Mouse (Mus musculus): Measurements from ENCODE around the gene Akap13. TPM values are rescaled to one million over a fixed set of nuclear protein-coding genes. Genes with fewer than 3 reads are reported as not detected.

Akap13 gene
- polyA plus RNA-seq, 1 experiment from 2014 or later = 41.0 TPM

DNA sequence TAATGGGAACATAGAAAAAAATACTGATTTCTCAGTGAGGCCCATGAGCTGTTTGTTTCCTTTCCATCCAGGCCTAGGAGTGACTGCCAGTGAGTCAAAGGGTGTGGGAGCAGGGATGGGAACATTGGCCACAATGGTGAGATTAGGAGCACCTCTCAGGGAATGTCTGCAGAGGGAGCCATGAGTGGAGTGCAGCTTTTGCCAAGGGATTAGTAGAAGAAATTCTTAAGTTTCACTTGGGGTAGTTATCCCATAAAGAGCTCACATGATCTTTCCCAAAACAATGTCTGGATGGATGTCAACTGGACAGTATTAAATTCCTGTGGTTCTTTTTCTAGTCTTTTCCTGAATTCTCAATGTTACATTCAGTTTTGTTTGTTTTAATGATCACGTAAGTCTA is 227.6 kb downstream of the Akap13 start:
- Histone ChIP-seq H3K4me1 (ENCODE audit: control insufficient read depth, low read depth, low read length) (no peaks in the 10 kb centered on the region), H3K27ac (ENCODE audit: low read length) (no peak overlapping the region), H3K4me2 (ENCODE audit: low read depth, low read length) (no peak overlapping the region), H3K9ac (ENCODE audit: low read depth, low read length) (no peak overlapping the region), H3K27me3 (ENCODE audit: control insufficient read depth, insufficient read depth, low read depth, low read length) (no peaks in the 10 kb centered on the region), H3K4me3 (ENCODE audit: low read depth, low read length) (no peak overlapping the region), H3K36me3 (ENCODE audit: control insufficient read depth, insufficient read depth) (peaks cover 13% of the 10 kb centered on the region), H3K9me3 (replicated peaks; ENCODE audit: control insufficient read depth, low read length) (no peaks in the 10 kb centered on the region)
- ATAC-seq (ENCODE audit: low read depth) = no peak
- 92% methylated on average over 1 of the region's 1 CpGs for WGBS (ENCODE audit: insufficient replicate concordance)

DNA sequence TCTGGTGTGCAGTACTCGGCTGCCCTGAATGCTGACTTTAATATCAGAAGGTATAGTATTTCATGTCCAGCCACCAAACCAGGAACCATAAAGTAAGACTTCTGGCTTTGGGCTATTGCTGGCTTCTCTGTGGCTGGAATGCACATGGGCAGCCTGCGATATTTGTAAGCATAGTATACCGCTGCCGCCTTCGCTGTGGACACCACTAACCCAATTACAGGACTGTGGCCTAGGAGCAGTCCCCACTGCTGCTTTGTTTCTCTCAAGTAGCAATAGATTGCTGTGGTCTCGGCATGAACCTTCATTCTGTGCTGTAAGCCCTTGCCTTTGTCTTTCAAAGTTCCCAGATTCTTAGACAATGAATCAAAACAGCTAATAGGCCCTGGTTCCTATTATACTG is 228.1 kb downstream of the Akap13 start:
- Histone ChIP-seq H3K4me3 (ENCODE audit: low read depth, low read length) (no peak overlapping the region), H3K4me1 (ENCODE audit: control insufficient read depth, low read depth, low read length) (no peaks in the 10 kb centered on the region), H3K27me3 (ENCODE audit: control insufficient read depth, insufficient read depth, low read depth, low read length) (no peaks in the 10 kb centered on the region), H3K36me3 (ENCODE audit: control insufficient read depth, insufficient read depth) (peaks cover 17% of the 10 kb centered on the region), H3K9ac (ENCODE audit: low read depth, low read length) (no peak overlapping the region), H3K4me2 (ENCODE audit: low read depth, low read length) (no peak overlapping the region), H3K9me3 (replicated peaks; ENCODE audit: control insufficient read depth, low read length) (no peaks in the 10 kb centered on the region), H3K27ac (ENCODE audit: low read length) (no peak overlapping the region)
- WGBS (ENCODE audit: insufficient replicate concordance) = 93% methylated on average over 6 of the region's 6 CpGs
- ATAC-seq (ENCODE audit: low read depth) = no peak

DNA sequence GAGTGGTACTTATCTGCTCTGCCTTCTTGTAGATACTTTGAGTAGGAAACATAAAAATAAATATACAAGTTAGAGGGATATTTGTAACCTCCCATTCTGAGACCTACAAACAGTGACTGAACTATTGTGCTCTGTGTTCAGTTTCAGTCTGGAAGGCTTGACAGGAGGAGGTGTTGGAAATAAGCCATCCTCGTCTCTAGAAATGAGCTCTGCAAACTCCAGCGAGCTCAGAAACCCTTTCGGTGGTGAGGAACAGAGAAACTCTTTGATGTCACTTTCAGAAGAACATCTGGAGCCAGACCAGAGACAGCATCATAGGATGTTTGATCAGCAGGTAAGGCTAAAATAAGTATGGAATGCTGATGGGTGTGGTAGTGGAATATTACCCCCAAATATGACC is 229.6 kb downstream of the Akap13 start:
- no peak for ATAC-seq (ENCODE audit: low read depth)
- Histone ChIP-seq H3K36me3 (ENCODE audit: control insufficient read depth, insufficient read depth) (peaks cover 20% of the 10 kb centered on the region), H3K27ac (ENCODE audit: low read length) (no peak overlapping the region), H3K9me3 (replicated peaks; ENCODE audit: control insufficient read depth, low read length) (no peaks in the 10 kb centered on the region), H3K9ac (ENCODE audit: low read depth, low read length) (no peak overlapping the region), H3K4me1 (ENCODE audit: control insufficient read depth, low read depth, low read length) (no peaks in the 10 kb centered on the region), H3K27me3 (ENCODE audit: control insufficient read depth, insufficient read depth, low read depth, low read length) (no peaks in the 10 kb centered on the region), H3K4me3 (ENCODE audit: low read depth, low read length) (no peak overlapping the region), H3K4me2 (ENCODE audit: low read depth, low read length) (no peak overlapping the region)
- 89% methylated on average over 3 of the region's 3 CpGs for WGBS (ENCODE audit: insufficient replicate concordance)

DNA sequence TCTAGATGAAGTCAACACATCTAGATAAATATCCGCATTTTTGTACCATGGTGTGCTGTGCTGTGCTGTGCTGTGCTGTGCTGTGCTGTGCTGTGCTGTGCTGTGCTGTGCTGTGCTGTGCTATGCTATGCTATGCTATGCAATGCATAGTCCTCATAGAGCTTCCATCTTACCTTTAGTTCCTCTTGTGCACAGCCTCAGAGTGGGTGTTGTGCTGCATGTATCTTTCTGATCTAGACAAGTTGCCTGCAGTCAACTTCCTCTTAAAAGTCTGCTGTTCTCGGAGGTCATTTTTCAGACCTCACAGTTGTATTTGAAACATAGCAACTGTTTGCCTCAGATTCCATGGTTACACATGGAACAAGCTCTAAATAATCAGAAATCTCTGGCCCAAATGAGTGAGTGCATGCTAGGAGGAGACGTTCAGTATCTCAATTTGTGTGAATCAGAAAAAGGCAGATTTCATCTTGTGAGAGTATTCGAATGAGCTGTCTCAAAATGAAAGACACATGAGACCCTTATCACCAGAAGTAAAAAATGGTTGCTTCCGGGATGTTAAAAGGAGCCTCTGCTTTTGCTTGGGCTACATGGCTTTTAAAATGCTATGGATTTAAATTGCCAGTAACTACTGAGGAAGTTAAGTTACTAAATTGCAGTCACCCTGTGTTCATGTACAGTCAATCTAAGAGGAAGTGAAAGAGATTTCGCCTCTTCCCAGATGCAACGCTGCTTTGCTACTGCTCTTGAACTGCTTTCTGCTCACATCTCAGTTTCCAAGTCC is 230.9 kb downstream of the Akap13 start:
- H3K9ac ChIP-seq (ENCODE audit: low read depth, low read length) = no peak overlapping the region
- peaks cover 20% of the 10 kb centered on the region for H3K36me3 ChIP-seq (ENCODE audit: control insufficient read depth, insufficient read depth)
- peak overlapping the region; percentile 23; the same call in 1 of the 2 replicates for H3K4me2 ChIP-seq (ENCODE audit: low read depth, low read length)
- ATAC-seq (ENCODE audit: low read depth) = no peak
- no peaks in the 10 kb centered on the region for H3K4me1 ChIP-seq (ENCODE audit: control insufficient read depth, low read depth, low read length)
- H3K27ac ChIP-seq (ENCODE audit: low read length) = peak overlapping the region; percentile 45; the same call in 1 of the 2 replicates
- H3K4me3 ChIP-seq (ENCODE audit: low read depth, low read length) = no peak overlapping the region
- no peaks in the 10 kb centered on the region for H3K9me3 ChIP-seq (replicated peaks; ENCODE audit: control insufficient read depth, low read length)
- H3K27me3 ChIP-seq (ENCODE audit: control insufficient read depth, insufficient read depth, low read depth, low read length) = no peaks in the 10 kb centered on the region
- 34% methylated on average over 7 of the region's 7 CpGs for WGBS (ENCODE audit: insufficient replicate concordance)

DNA sequence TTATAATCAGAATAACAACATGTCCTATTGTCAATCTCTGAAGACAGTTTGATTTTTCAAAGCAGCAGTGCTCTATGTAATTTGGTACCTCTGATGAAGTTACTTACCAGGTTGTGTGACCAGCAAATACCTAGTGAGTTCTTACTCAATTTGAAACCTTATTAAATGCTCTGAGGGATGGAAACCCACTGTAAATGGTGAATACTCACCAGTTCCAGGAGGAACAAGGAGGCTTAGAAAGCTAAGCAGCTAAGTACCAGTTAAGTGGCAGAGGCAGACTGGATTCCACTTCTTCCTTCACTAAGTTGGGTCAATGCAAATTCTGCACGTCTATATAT is 231.5 kb downstream of the Akap13 start:
- no peaks in the 10 kb centered on the region for H3K27me3 ChIP-seq (ENCODE audit: control insufficient read depth, insufficient read depth, low read depth, low read length)
- H3K4me2 ChIP-seq (ENCODE audit: low read depth, low read length) = no peak overlapping the region
- WGBS (ENCODE audit: insufficient replicate concordance) = 81% methylated on average over 1 of the region's 1 CpGs
- H3K4me1 ChIP-seq (ENCODE audit: control insufficient read depth, low read depth, low read length) = no peaks in the 10 kb centered on the region
- peak overlapping the region; percentile 63 for H3K27ac ChIP-seq (ENCODE audit: low read length)
- H3K4me3 ChIP-seq (ENCODE audit: low read depth, low read length) = no peak overlapping the region
- ATAC-seq (ENCODE audit: low read depth) = no peak
- H3K9me3 ChIP-seq (replicated peaks; ENCODE audit: control insufficient read depth, low read length) = no peaks in the 10 kb centered on the region
- peaks cover 20% of the 10 kb centered on the region for H3K36me3 ChIP-seq (ENCODE audit: control insufficient read depth, insufficient read depth)
- H3K9ac ChIP-seq (ENCODE audit: low read depth, low read length) = no peak overlapping the region

DNA sequence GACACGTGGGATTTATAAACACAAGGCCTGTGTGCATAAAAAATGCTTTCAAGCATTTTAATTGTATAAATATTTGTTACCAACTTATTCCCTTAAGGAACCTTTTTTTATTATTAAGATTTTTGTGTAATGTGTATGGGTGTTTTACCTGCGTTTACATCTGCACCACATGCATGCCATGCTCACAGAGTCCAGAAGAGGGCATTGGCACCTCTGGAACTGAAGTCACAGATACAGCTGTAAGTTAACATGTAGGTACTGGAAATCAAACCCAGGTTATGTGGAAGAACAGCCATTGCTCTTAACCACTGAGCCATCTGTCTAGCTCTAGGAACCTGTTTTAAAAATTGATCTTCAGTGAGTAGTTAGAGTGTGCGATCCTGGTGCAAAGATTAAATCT is 232.8 kb downstream of the Akap13 start:
- Histone ChIP-seq H3K27ac (ENCODE audit: low read length) (no peak overlapping the region), H3K9ac (ENCODE audit: low read depth, low read length) (no peak overlapping the region), H3K4me2 (ENCODE audit: low read depth, low read length) (no peak overlapping the region), H3K36me3 (ENCODE audit: control insufficient read depth, insufficient read depth) (peaks cover 20% of the 10 kb centered on the region), H3K27me3 (ENCODE audit: control insufficient read depth, insufficient read depth, low read depth, low read length) (no peaks in the 10 kb centered on the region), H3K4me3 (ENCODE audit: low read depth, low read length) (no peak overlapping the region), H3K4me1 (ENCODE audit: control insufficient read depth, low read depth, low read length) (no peaks in the 10 kb centered on the region), H3K9me3 (replicated peaks; ENCODE audit: control insufficient read depth, low read length) (no peaks in the 10 kb centered on the region)
- WGBS (ENCODE audit: insufficient replicate concordance) = 86% methylated on average over 3 of the region's 3 CpGs
- ATAC-seq (ENCODE audit: low read depth) = no peak

DNA sequence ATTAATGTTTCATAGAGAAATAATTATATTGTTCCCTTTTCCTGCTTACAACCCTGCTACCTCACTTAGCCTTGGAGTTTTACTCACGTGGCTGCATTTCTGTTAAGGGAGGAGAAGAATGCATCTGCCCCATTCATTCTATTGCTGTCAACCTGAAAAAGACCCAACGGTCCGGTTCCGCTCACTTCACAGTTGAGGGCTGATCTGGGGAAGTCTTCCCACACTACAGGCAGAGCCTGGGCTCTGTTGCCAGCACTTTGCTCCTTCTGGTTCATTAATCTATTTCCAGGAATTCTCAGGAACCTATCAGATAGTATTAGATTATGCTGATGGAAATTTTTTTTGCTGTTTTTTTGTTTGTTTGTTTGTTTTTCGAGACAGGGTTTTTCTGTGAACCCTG is 239.4 kb downstream of the Akap13 start:
- H3K9me3 ChIP-seq (replicated peaks; ENCODE audit: control insufficient read depth, low read length) = no peaks in the 10 kb centered on the region
- H3K27ac ChIP-seq (ENCODE audit: low read length) = no peak overlapping the region
- no peak overlapping the region for H3K9ac ChIP-seq (ENCODE audit: low read depth, low read length)
- H3K4me3 ChIP-seq (ENCODE audit: low read depth, low read length) = no peak overlapping the region
- H3K4me1 ChIP-seq (ENCODE audit: control insufficient read depth, low read depth, low read length) = no peaks in the 10 kb centered on the region; the same call in 1 of the 2 replicates
- no peak for ATAC-seq (ENCODE audit: low read depth)
- no peak overlapping the region for H3K4me2 ChIP-seq (ENCODE audit: low read depth, low read length)
- 86% methylated on average over 5 of the region's 5 CpGs for WGBS (ENCODE audit: insufficient replicate concordance)
- H3K36me3 ChIP-seq (ENCODE audit: control insufficient read depth, insufficient read depth) = peaks cover 24% of the 10 kb centered on the region
- no peaks in the 10 kb centered on the region for H3K27me3 ChIP-seq (ENCODE audit: control insufficient read depth, insufficient read depth, low read depth, low read length)

DNA sequence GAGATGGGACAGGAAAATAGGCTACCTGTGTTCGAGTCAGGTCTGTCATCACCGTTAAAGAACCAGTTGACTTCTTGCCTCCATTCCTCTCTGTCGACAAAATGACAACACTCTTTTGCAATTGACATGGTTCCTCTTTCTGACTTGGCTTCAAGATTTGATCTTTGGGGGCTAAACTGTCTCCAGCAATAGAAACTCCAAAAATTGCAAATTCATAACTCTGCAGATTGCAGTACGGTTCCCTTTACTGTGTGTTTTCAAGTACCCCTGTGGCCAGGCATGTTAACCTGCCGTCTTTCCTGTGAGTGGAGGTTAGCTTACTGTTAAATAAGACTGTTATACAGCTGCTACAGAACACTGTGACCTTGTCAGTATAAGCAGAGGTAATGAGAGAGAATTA is 244.5 kb downstream of the Akap13 start:
- no peaks in the 10 kb centered on the region; the same call in 1 of the 2 replicates for H3K4me1 ChIP-seq (ENCODE audit: control insufficient read depth, low read depth, low read length)
- H3K36me3 ChIP-seq (ENCODE audit: control insufficient read depth, insufficient read depth) = peaks cover 45% of the 10 kb centered on the region
- no peak for ATAC-seq (ENCODE audit: low read depth)
- H3K4me2 ChIP-seq (ENCODE audit: low read depth, low read length) = no peak overlapping the region
- 0 out of 2 replicates have a peak overlapping the region, but pooled peaks have one; percentile 29 for H3K27ac ChIP-seq (ENCODE audit: low read length)
- 25% methylated on average over 5 of the region's 5 CpGs for WGBS (ENCODE audit: insufficient replicate concordance)
- H3K4me3 ChIP-seq (ENCODE audit: low read depth, low read length) = no peak overlapping the region
- no peak overlapping the region for H3K9ac ChIP-seq (ENCODE audit: low read depth, low read length)
- H3K9me3 ChIP-seq (replicated peaks; ENCODE audit: control insufficient read depth, low read length) = no peaks in the 10 kb centered on the region
- no peaks in the 10 kb centered on the region for H3K27me3 ChIP-seq (ENCODE audit: control insufficient read depth, insufficient read depth, low read depth, low read length)

DNA sequence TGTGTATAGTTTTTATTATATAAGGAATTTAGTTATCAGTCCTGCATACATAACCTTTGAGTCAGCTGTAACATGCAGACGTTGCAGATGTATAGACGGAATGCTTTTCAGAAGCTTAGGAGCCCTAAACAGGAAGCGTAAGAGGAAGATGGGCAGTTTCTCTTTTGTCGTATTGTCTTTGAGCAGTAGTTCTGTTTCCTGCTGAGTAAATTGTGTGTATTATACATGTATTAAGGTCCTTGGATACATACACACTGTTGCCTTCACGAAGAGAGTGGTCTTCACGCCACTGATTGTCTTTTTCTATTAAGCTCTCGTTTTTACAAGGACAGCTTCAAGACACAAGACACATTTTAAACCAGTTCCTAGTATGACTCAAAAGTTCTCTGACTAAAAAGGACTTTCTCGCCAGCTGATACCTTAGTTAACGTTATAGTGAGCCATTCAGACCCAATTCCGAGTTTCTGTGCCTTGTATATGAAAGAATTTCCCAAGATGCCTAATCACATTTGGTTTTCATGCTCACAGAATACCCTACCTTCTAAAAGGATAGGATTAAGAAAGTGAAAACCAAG is 245.5 kb downstream of the Akap13 start:
- Histone ChIP-seq H3K9ac (ENCODE audit: low read depth, low read length) (no peak overlapping the region), H3K36me3 (ENCODE audit: control insufficient read depth, insufficient read depth) (peaks cover 51% of the 10 kb centered on the region), H3K4me2 (ENCODE audit: low read depth, low read length) (no peak overlapping the region), H3K4me1 (ENCODE audit: control insufficient read depth, low read depth, low read length) (no peaks in the 10 kb centered on the region; the same call in 1 of the 2 replicates), H3K9me3 (replicated peaks; ENCODE audit: control insufficient read depth, low read length) (no peaks in the 10 kb centered on the region), H3K4me3 (ENCODE audit: low read depth, low read length) (no peak overlapping the region), H3K27ac (ENCODE audit: low read length) (peak overlapping the region; percentile 34), H3K27me3 (ENCODE audit: control insufficient read depth, insufficient read depth, low read depth, low read length) (no peaks in the 10 kb centered on the region)
- no peak for ATAC-seq (ENCODE audit: low read depth)
- 66% methylated on average over 10 of the region's 10 CpGs for WGBS (ENCODE audit: insufficient replicate concordance)
